Mouse (Mus musculus): ENCODE results near the gene Cdk2ap1. TPM values are rescaled to one million over a fixed set of nuclear protein-coding genes. Genes with fewer than 3 reads are reported as not detected.
A peak's percentile ranks its signal among the peaks of the same experiment; 100 is the strongest.
"Not testable (repeated sequence)": the region's sequence is repeated elsewhere in the genome, so short reads cannot be mapped to it uniquely, and the experiment has no call there.

Cdk2ap1 gene
- total and polyA plus RNA-seq, 3 experiments, result 117 to 167 (median 143) TPM

DNA sequence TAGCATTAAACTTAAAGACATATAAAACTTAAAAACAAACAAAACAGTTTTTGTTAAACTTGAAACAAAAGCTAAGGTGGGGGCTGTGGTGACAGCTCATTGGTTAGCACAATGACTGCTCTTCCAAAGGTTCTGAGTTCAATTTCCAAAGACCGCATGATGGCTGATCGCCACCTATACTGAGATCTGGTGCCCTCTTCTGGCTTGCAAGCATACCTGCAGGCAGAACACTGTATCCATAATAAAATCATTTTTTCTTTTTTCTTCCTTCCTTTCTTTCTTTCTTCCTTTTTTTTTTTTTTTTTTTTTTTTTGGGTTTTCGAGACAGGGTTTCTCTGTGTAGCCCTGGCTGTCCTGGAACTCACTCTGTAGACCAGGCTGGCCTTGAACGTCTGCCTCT lies 63.6 kb downstream of the Cdk2ap1 start:
- H3K27me3 ChIP-seq (ENCODE audit: control insufficient read depth, insufficient read depth, low read length); H3K9ac ChIP-seq (ENCODE audit: low read depth, low read length); DNase-seq; H3K4me3 ChIP-seq; H3K79me2 ChIP-seq (replicated peaks; ENCODE audit: control insufficient read depth, insufficient read depth, low read length); H3K27ac ChIP-seq; H3K4me1 ChIP-seq (ENCODE audit: control insufficient read depth, insufficient read depth, low read length); H3K36me3 ChIP-seq (ENCODE audit: control insufficient read depth, insufficient read depth, low read length): not testable (repeated sequence)
- 43% methylated on average over 4 of the region's 4 CpGs for WGBS
- peak; percentile 74 for TF ChIP-seq CTCF (IDR thresholded peaks at IDR 0.05)
- intact Hi-C loops (cut with DNase I), result loop anchor here (1.0 to 5.0 kb wide), 2 partner anchors 47 to 137 kb away; no protein-coding TSS in a partner anchor

DNA sequence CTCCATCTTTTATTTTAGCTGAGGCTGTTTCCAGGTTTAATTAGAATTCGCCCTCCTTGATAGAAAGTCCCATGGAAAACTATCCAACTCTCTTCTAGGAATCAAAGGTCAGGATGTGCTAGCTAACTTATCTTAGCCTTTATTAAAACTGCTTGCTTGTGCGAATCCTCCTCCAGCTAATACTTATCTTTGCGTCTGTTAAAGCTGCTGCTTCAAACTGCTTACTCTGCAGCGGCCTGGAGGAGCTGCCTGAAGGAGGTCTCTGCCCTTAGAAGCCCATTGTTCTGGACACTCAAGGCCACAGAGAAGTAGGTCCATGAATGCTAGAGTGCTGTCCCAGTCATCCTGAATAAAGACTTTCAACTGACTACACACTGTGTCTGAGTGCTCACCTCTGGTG lies 66.4 kb downstream of the Cdk2ap1 start:
- intact Hi-C loops (cut with DNase I), result loop anchor here (5.0 kb wide), 1 partner anchor 44 kb away; no protein-coding TSS in a partner anchor
- 82% methylated on average over 4 of the region's 4 CpGs for WGBS
- no peaks in the 10 kb centered on the region for H3K27me3 ChIP-seq (ENCODE audit: control insufficient read depth, insufficient read depth, low read length)
- no peak overlapping the region for H3K27ac ChIP-seq
- H3K4me1 ChIP-seq (ENCODE audit: control insufficient read depth, insufficient read depth, low read length), result no peaks in the 10 kb centered on the region
- H3K36me3 ChIP-seq (ENCODE audit: control insufficient read depth, insufficient read depth, low read length), result no peaks in the 10 kb centered on the region
- no peak overlapping the region for H3K4me3 ChIP-seq
- TF ChIP-seq CTCF (IDR thresholded peaks at IDR 0.05), result no peak
- no peak for TF ChIP-seq POLR2A (IDR thresholded peaks at IDR 0.05; ENCODE audit: insufficient read depth, low read depth, low read length)
- TF ChIP-seq EP300 (IDR thresholded peaks at IDR 0.05; ENCODE audit: insufficient read depth, low read depth, low read length), result no peak
- DNase-seq, result no peak
- no peaks in the 10 kb centered on the region for H3K79me2 ChIP-seq (replicated peaks; ENCODE audit: control insufficient read depth, insufficient read depth, low read length)
- H3K9ac ChIP-seq (ENCODE audit: low read depth, low read length), result no peak overlapping the region

Other genes with a start within 250 kb of the Cdk2ap1 start
- gene Arl6ip4, start 247.0 kb downstream of the Cdk2ap1 start, total RNA-seq (2021), result 10 to 100 TPM; 34.2 to 41.5 TPM
- gene Arl6ip4, start 247.0 kb downstream of the Cdk2ap1 start, polyA plus RNA-seq (2012; rRNA removed), result 16.9 and 17.5 TPM in 2 replicates
- gene Pitpnm2, start 113.3 kb downstream of the Cdk2ap1 start, total RNA-seq (2021), result 10 to 100 TPM; 40.1 TPM
- gene Pitpnm2, start 113.3 kb downstream of the Cdk2ap1 start, polyA plus RNA-seq (2012; rRNA removed), result 34.9 and 37.7 TPM in 2 replicates
- 1 to 10 TPM; 4.4 to 5.4 TPM for gene Mphosph9, start 35.1 kb downstream of the Cdk2ap1 start, total RNA-seq (2021)
- gene Mphosph9, start 35.1 kb downstream of the Cdk2ap1 start, polyA plus RNA-seq (2012; rRNA removed), result 2.8 and 4.4 TPM in 2 replicates
- gene 2810006K23Rik, start 35.0 kb downstream of the Cdk2ap1 start, total RNA-seq (2021), result 10 to 100 TPM; 11.4 to 12.0 TPM
- gene 2810006K23Rik, start 35.0 kb downstream of the Cdk2ap1 start, polyA plus RNA-seq (2012; rRNA removed), result 6.9 and 11.7 TPM in 2 replicates
- 10 to 100 TPM; 58.8 to 62.9 TPM for gene Sbno1, start 62.9 kb upstream of the Cdk2ap1 start, total RNA-seq (2021)
- 11.3 and 18.5 TPM in 2 replicates for gene Sbno1, start 62.9 kb upstream of the Cdk2ap1 start, polyA plus RNA-seq (2012; rRNA removed)
- gene Kmt5a, start 76.8 kb upstream of the Cdk2ap1 start, total RNA-seq (2021), result 100 to 1,000 TPM; 191 to 210 TPM
- 136 and 162 TPM in 2 replicates for gene Kmt5a, start 76.8 kb upstream of the Cdk2ap1 start, polyA plus RNA-seq (2012; rRNA removed)
- 1 to 10 TPM; 6.8 to 9.1 TPM for gene Rilpl2, start 115.3 kb upstream of the Cdk2ap1 start, total RNA-seq (2021)
- gene Rilpl2, start 115.3 kb upstream of the Cdk2ap1 start, polyA plus RNA-seq (2012; rRNA removed), result 6.9 and 8.4 TPM in 2 replicates
- 10 to 100 TPM; 10.5 to 14.5 TPM for gene Snrnp35, start 120.1 kb upstream of the Cdk2ap1 start, total RNA-seq (2021)
- 2.4 and 4.5 TPM in 2 replicates for gene Snrnp35, start 120.1 kb upstream of the Cdk2ap1 start, polyA plus RNA-seq (2012; rRNA removed)
- gene Rilpl1, start 168.3 kb upstream of the Cdk2ap1 start, total RNA-seq (2021), result 100 to 1,000 TPM; 189 to 251 TPM
- gene Rilpl1, start 168.3 kb upstream of the Cdk2ap1 start, polyA plus RNA-seq (2012; rRNA removed), result 166 and 182 TPM in 2 replicates
- gene Tmed2, start 177.6 kb upstream of the Cdk2ap1 start, total RNA-seq (2021), result 100 to 1,000 TPM; 167 to 194 TPM
- 80.9 and 150 TPM in 2 replicates for gene Tmed2, start 177.6 kb upstream of the Cdk2ap1 start, polyA plus RNA-seq (2012; rRNA removed)
- gene Ddx55, start 189.8 kb upstream of the Cdk2ap1 start, total RNA-seq (2021), result 1 to 10 TPM; 6.2 to 7.5 TPM
- gene Ddx55, start 189.8 kb upstream of the Cdk2ap1 start, polyA plus RNA-seq (2012; rRNA removed), result 5.3 and 7.7 TPM in 2 replicates
- 10 to 100 TPM; 23.5 to 27.6 TPM for gene Eif2b1, start 216.0 kb upstream of the Cdk2ap1 start, total RNA-seq (2021)
- 18.4 and 24.7 TPM in 2 replicates for gene Eif2b1, start 216.0 kb upstream of the Cdk2ap1 start, polyA plus RNA-seq (2012; rRNA removed)
- gene Gtf2h3, start 216.1 kb upstream of the Cdk2ap1 start, total RNA-seq (2021), result 10 to 100 TPM; 19.4 to 20.4 TPM
- 29.0 and 39.2 TPM in 2 replicates for gene Gtf2h3, start 216.1 kb upstream of the Cdk2ap1 start, polyA plus RNA-seq (2012; rRNA removed)

Data from heart, adult 2 months (tissue).